Mouse (Mus musculus) hindlimb bud, embryonic 11.5 days (tissue): ENCODE measurements around the gene Olfr20.
"Not testable (repeated sequence)": the region's sequence is repeated elsewhere in the genome, so short reads cannot be mapped to it uniquely, and the experiment has no call there.

Source experiments
- DNase-seq: peaks from one replicate; pipeline ENCODE4 v3.0.0-alpha.2; 2012; ENCODE audit warnings: low read depth, low spot score; ENCODE audit errors: extremely low spot score

Olfr20 gene

DNA sequence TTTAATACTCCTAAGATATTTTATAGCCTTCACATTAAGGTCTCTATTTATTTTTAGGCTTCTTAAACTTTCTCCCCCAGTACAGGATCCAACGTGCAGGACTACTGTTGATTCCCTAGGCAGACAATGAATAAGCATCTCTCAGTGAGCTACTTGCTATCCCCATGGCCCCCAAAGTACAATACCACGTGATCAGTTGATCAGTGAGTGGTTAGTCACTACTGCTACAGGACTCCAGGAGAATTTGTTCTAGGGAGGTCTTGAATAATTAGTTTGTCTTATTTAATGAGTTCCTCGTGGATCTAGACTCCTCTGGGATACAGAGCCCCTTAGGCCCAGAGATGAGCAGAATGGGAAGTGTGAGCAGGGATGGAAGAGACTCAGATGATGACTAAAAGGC is at the start of gene Olfr20:
Gene Olfr20, plus strand, starts transcription at position 301 of the 400 bp plus-strand sequence.
- DNase-seq = no peak

DNA sequence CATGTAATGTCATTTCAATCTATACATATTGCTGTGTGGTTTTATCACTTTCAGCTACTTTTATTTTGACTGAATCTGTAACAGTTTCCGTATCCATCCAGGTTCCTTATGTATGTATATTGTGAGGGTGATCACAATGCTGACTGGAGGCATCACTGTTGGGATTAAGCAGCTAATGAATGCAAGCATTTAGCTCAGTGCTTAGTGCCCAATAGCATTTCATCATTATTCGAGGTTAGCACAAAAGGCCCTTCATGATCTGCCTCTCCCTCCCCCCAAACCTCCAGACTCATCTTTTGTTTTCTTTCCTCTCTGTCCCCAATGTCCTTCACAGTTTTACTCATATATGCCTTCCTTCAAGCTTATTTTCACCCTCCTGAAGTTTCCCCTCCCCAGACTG is 47.5 kb upstream of the Olfr20 start:
- no peak for DNase-seq

DNA sequence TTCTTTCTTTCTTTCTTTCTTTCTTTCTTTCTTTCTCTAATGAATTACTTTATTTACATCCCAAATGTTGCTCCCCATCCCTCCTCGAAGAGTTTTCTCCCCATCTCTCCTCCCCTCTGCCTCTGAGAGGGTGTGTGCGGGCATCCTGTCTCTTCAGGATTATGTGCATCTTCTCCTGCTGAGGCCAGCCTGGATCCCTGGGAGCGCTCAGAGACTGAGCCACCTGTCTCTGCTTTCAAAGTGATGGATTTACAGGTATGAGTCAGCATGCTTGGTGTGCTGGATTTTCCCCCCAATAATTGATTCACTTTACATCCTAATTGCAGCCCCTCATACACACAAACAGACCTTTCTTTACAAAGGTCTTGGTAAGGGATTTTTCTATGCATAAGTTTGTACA is 34.6 kb upstream of the Olfr20 start:
- no peak for DNase-seq

DNA sequence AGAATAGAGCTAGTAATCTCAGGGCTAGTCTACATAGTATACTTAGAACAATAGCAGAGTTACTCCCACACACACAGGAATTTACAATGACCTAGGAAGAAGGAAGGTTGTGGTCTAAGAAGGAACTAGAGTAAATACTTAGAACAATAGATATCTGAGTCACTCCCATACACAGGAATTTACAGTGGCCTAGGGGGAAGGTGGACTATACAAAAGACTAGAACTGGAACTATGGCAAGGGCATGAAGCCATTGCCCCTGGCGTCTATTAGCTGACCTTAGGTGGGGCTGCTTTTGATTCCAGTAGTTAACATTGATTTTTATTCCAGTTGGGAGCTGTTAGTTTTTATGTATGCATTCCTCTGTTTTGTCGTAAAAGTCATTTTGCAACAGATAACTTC is 32.0 kb upstream of the Olfr20 start:
- not testable (repeated sequence) for DNase-seq

DNA sequence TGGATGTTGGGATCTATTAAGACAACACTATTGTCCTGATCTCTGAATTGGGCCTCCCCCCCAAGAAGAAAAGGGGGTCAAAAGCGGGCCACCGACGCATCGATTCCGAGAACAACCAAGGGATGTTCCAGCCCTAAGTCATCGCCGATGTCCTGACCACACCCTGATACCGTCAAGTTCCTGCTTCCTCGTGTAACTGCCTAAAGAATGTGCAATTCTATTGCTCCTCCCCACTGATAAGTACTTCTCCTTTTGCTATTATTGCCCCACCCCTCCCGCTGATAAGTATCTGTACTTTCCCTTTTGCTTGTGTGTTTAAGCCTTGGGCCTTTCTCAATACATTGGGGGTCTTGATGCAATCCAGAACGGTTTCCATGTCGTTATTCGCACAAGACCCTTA is 29.5 kb upstream of the Olfr20 start:
- not testable (repeated sequence) for DNase-seq

DNA sequence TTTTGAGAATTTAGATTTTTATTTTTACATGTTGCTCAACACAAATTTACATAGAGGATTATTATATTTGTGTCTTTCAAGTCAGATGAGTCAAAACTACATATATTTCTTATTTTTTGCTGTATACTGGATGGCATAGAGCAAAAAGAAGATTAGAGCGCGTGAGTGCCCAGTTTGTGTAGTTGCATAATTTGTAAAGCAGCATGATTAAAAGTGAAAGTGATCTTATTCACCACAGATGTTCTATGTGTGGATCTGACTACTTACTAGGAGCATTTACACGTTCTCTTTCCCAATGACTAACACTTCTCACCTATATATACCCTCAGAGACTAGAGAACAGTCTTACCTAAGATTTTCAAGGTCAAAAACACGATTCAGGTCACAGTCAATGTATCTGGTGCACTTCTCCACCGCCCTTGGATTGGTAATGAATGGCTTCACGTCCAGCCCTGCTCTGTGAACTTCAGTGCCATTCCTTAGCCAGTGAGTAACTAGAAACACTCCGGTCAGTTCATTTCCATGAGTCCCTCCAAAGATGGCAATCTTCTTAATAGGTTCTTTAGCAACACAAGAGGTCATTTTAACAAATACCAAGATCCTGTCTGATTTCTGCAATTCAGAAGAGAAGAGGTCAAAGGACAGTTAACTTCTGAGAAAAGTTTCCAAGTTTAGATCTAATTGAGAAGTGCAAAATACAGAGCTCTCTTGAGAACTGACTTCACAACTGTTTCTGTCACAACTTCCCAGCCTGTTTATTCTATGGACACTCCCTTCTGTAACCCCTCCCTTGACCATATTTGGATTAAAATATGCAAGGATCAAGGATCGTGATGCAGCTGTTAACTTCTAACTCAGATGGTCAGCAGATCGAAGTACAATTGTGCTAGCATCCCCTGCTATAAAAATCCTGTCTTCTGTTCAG is 26.4 kb upstream of the Olfr20 start:
- no peak for DNase-seq

DNA sequence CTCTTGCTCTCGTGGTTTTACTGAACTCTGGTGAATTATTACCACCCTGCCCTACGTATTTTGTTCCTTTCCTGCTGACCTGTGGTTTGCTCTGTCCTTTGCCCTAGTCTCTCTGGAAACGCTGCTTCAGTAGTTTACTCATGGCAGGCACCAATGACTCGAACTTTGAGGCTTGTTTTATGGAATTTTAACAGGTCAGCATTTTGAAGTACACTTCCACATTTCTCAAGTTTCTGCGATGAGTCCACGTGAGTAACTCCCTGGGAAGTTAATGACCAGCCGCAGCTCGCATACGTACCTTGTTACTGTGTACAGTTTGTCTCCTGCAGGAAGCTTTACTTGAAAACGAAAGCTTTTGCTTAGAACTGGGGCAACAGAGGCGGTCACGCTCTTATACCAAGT is 24.1 kb upstream of the Olfr20 start:
- DNase-seq = no peak

DNA sequence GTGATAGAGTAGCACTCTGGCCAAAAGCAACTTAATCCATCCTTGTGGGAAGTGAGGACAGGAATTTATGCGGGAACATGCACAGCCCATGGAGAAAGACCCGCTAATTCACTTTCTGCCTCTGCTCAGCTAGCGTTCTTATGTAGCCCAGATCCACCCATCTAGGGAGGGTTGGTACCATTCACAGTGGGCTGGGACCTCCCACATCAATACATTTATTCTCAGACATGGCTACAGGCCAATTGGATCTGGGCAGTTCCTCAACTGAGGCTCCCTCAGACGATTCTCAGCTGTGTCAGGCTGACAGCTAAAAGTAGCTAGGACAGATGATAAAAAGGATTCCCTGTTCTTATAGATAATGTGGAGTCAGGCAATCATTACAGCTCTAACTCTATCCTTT is 23.2 kb upstream of the Olfr20 start:
- DNase-seq = no peak

DNA sequence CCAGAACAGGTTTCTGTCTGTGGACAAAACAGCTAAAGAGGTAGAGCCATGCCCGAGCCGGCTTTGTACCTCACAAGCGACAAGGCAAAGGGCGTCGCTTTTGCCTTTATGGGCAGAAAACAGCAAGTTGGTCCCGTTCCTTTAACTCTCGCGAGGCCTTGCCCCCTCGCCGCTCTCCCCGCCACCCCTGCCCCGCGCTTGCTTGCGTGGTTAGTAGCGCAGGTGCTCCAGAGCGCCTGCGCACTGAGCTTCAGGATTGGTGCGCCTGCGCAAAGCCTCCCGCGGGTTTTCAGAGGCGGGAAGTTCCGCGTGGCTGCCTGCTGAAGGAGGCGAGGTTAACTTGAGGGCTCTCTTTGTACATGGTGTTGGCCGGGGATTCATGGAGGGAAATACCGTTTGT is 21.1 kb upstream of the Olfr20 start, which contains the start of the genes Aspa, Gm49340 and Spata22:
Gene Aspa, minus strand, starts transcription at position 155 of the 400 bp plus-strand sequence.
Gene Gm49340, plus strand, starts transcription at position 300 of the 400 bp plus-strand sequence.
Gene Spata22, plus strand, starts transcription at position 300 of the 400 bp plus-strand sequence.
- no peak for DNase-seq

DNA sequence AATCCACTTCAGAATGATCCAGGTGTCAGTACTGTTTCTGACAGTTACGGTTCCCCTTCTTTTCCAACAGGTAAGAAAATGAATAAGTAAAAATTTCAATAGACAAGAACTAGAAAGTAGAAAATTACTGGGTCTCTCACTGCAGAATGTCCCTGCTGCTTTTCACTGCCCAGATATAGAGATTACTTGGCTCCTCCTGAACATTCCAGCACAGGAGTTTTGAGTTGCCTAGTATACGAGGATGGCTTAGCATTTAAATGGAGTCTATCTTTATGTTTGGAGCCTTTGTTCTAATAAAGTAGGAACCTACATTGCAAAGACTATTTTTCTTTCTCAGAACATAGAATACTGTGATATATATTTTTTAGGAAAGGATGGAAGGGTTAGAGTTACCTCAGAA is 17.2 kb upstream of the Olfr20 start:
- no peak for DNase-seq

DNA sequence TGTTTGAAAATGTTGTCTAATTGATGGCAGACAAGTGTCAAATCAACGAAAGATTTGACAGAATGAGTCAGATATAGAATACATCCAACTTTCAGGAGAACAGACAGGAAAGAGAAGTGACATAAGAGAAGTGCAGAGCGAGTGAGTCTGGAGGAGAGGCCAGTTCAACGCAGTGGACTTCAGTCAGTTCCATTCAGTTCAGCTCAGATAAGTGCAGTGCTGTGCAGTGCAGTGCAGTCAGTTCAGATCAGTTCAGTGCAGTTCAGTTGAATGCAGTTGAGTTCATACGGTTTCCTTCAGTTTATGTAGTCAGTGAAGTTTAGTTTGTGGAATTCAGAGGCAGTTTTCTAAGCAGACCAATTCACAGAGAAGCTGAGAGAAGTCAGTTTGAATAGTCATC is 13.7 kb upstream of the Olfr20 start:
- DNase-seq = no peak

DNA sequence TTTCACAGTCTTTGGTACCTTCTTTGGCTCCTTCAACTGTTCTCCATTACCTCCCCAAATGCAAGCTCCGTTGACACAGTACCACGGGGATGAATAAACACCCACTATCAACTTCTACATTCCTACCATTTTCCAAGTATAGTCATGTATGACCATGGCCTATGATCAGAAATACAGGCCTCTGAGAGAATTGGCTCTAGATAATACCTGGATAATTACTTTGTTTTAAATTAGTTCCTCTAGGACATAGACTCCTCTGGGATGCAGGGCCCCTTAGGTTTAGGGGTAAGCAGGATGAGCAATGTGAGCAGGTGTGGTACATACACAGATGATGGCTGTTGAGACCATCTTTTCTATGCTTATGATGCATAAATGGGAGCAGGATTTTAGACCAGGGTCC is 20.4 kb downstream of the Olfr20 start, which contains the start of gene Olfr376:
Gene Olfr376, plus strand, starts transcription at position 301 of the 400 bp plus-strand sequence.
- DNase-seq = no peak

DNA sequence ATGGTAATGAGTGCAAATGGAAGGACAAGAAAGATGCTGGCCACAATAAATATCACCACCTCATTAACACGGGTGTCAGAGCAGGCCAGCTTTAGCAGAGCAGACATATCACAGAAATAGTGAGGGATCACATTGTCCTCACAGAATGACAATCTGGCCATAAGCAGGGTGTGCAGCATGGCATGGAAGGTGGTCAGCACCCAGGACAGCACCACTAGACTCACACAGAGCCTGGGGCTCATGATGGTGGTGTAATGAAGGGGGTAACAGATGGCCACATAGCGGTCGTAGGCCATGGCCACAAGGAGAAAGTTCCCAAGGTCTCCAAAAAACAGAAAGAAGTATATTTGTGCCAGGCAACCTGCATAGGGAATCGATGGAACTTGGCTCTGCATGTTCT is 44.8 kb downstream of the Olfr20 start:
- DNase-seq = no peak

DNA sequence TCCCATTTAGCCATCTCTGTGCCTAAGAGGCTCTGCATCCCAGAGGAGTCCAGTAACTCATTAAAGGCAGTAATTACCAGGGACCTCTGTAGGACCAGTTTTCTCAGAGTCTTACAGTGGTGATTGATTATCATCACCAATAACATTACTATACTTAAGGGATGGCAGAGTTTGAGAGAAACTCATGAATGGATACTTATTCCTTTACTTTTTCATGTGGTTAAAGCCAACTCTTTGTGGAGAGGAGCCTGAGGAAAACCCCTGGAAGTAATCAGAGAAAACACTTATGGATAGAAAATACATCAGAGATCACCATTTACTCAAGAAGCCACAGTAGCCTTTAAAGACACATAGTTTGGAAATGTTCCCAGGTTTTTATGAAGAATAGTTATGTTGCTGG is 48.9 kb downstream of the Olfr20 start, which contains the start of gene Olfr1:
Gene Olfr1, minus strand, starts transcription at position 101 of the 400 bp plus-strand sequence.
- DNase-seq = no peak
